Comparison of ENCODE assay signal across 8 mouse cellular contexts in the genomic region with DNA sequence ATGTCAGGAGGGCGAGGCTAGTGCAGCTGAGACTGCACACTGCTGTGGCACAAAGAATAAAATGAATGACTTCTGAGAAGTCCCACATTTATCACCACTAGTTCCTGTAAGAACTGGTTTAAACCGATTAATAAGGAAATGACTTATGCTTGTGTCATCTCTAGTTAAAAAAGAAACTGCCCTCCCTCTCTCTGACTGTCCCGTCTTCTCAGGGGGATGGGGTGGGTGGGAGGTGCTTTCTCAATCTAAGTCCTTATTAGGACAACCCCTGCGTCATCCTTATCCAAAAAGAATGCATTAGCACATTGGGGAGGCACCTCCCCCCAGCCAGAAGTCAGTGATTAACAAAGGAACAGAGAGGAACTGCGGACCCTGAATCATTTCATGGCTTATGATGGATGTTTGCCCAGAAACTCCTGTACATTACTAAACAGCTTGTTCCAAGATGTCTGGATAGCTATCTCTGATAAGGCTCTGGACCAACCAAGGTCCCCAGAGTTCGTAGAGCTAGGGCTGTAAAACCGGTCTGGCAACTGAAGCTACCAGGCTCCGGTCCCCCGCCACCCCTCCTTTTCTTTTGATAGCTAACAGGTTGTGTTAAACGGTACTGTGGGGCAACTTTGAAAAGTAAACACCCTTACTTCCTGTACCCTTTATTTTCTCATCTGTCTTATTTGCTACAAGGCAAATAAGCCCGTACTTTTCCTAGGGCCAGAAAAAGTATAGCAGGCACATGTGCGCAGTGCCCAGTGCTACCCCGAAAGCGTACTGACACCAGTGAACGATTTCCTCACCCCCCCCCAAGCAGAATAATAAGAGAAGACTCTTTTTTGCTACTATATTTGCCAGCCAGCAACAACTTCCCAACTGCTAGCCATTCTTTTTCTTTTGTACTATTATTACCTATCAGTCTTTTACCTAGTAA. TPM values are rescaled to one million over a fixed set of nuclear protein-coding genes. Genes with fewer than 3 reads are reported as not detected.
A peak's percentile ranks its signal among the peaks of the same experiment; 100 is the strongest.
DNase-seq lines count a peak whose midpoint lies in the region; ATAC-seq and TF ChIP-seq lines count a peak whose summit lies in the region.

No protein-coding gene starts in this region.

- H3K36me3 ChIP-seq in ES-E14 (ENCODE audit: control insufficient read depth, insufficient read depth, low read length, poor library complexity, severe bottlenecking): no peaks in the 10 kb centered on the region
- peaks cover 5% of the 10 kb centered on the region; the same call in 1 of the 2 replicates for H3K36me3 ChIP-seq in forebrain, postnatal 0 days (ENCODE audit: insufficient read depth)
- H3K36me3 ChIP-seq in intestine, embryonic 14.5 days (ENCODE audit: control insufficient read depth, insufficient read depth, low read length): peaks cover 5% of the 10 kb centered on the region
- H3K36me3 ChIP-seq in liver, postnatal 0 days (replicated peaks; ENCODE audit: insufficient read depth, low read length): peaks cover 6% of the 10 kb centered on the region; the same call in 1 of the 2 replicates
- no peaks in the 10 kb centered on the region; the same call in 1 of the 2 replicates for H3K36me3 ChIP-seq in neural tube, embryonic 15.5 days

- DNase-seq in ES-E14 (ENCODE audit: low read depth, low spot score): no peak
- DNase-seq in adrenal gland, postnatal 36 days: peak; percentile 63 to 71
- DNase-seq in forebrain, postnatal 0 days: no peak
- DNase-seq in intestine, embryonic 14.5 days (ENCODE audit: low spot score): peak; percentile 87
- peak; percentile 77 for DNase-seq in liver, postnatal 0 days
- no peak for DNase-seq in cerebellum, adult 18-20 months
- no peak for DNase-seq in cerebellum, adult 11-12 months

- peak overlapping the region; percentile 89 for H3K27ac ChIP-seq in ES-E14 (ENCODE audit: insufficient read depth, low read depth, low read length, poor library complexity, severe bottlenecking)
- no peak overlapping the region for H3K27ac ChIP-seq in forebrain, postnatal 0 days (ENCODE audit: low read depth, low read length)
- peak overlapping the region; percentile 97 for H3K27ac ChIP-seq in intestine, embryonic 14.5 days (ENCODE audit: low read depth)
- H3K27ac ChIP-seq in liver, postnatal 0 days (ENCODE audit: low read depth): peak overlapping the region; percentile 98
- 0 out of 2 replicates have a peak overlapping the region, but pooled peaks have one; percentile 33 for H3K27ac ChIP-seq in neural tube, embryonic 15.5 days (replicated peaks)

- TF ChIP-seq CTCF in forebrain, postnatal 0 days (IDR thresholded peaks at IDR 0.05; ENCODE audit: low read depth): no peak
- no peak for TF ChIP-seq CTCF in liver, postnatal 0 days (IDR thresholded peaks at IDR 0.05; ENCODE audit: low read depth)

- H3K4me3 ChIP-seq in ES-E14 (ENCODE audit: insufficient read depth in 1 of 2, low read depth in 1 of 2, low read length in 2 of 2, poor library complexity in 1 of 2, severe bottlenecking in 1 of 2): peak overlapping the region; percentile 47 to 69
- peak overlapping the region; percentile 14 for H3K4me3 ChIP-seq in forebrain, postnatal 0 days (ENCODE audit: low read depth, low read length)
- peak overlapping the region; percentile 53 for H3K4me3 ChIP-seq in intestine, embryonic 14.5 days (ENCODE audit: low read depth, low read length)
- H3K4me3 ChIP-seq in liver, postnatal 0 days (ENCODE audit: low read depth, low read length): peak overlapping the region; percentile 68
- peak overlapping the region; percentile 19 for H3K4me3 ChIP-seq in neural tube, embryonic 15.5 days (replicated peaks)

- 22% methylated on average over 15 of the region's 15 CpGs for WGBS in forebrain, postnatal 0 days
- 3% methylated on average over 15 of the region's 15 CpGs for WGBS in intestine, embryonic 14.5 days
- 2% methylated on average over 15 of the region's 15 CpGs for WGBS in liver, postnatal 0 days (ENCODE audit: insufficient replicate concordance)
- WGBS in neural tube, embryonic 15.5 days: 14% methylated on average over 15 of the region's 15 CpGs

- in situ Hi-C loops in ES-E14 (cut with MboI; ENCODE audit: low sequenced_read_pairs in 2 of 2, unreplicated experiment in 2 of 2): no loop called here

- peak overlapping the region; percentile 11 for H3K4me2 ChIP-seq in forebrain, postnatal 0 days (ENCODE audit: low read depth)
- H3K4me2 ChIP-seq in intestine, embryonic 14.5 days (ENCODE audit: low read length): peak overlapping the region; percentile 74
- H3K4me2 ChIP-seq in liver, postnatal 0 days (ENCODE audit: low read depth, low read length): peak overlapping the region; percentile 64
- peak overlapping the region; percentile 44 for H3K4me2 ChIP-seq in neural tube, embryonic 15.5 days

- H3K9me3 ChIP-seq in ES-E14 (ENCODE audit: control insufficient read depth, insufficient read depth, low read depth, low read length): no peaks in the 10 kb centered on the region
- H3K9me3 ChIP-seq in forebrain, postnatal 0 days (ENCODE audit: low read length): no peaks in the 10 kb centered on the region
- H3K9me3 ChIP-seq in intestine, embryonic 14.5 days (ENCODE audit: control insufficient read depth, low read length): no peaks in the 10 kb centered on the region
- no peaks in the 10 kb centered on the region for H3K9me3 ChIP-seq in liver, postnatal 0 days (ENCODE audit: low read length)
- H3K9me3 ChIP-seq in neural tube, embryonic 15.5 days (replicated peaks): no peaks in the 10 kb centered on the region

- peak; percentile 40; the same call in 1 of the 2 replicates for ATAC-seq in forebrain, postnatal 0 days
- ATAC-seq in intestine, embryonic 14.5 days (replicated peaks; ENCODE audit: low FRiP score, low TSS enrichment, low read depth): peak; percentile 91
- peak; percentile 92 for ATAC-seq in liver, postnatal 0 days
- no peak for ATAC-seq in neural tube, embryonic 15.5 days (ENCODE audit: low FRiP score)

- peak overlapping the region; percentile 88; the same call in 1 of the 2 replicates for H3K9ac ChIP-seq in ES-E14 (ENCODE audit: insufficient read depth, low read depth, low read length, poor library complexity, severe bottlenecking)
- 0 out of 2 replicates have a peak overlapping the region, but pooled peaks have one; percentile 10 for H3K9ac ChIP-seq in forebrain, postnatal 0 days
- H3K9ac ChIP-seq in intestine, embryonic 14.5 days (ENCODE audit: low read length): peak overlapping the region; percentile 91
- peak overlapping the region; percentile 90 for H3K9ac ChIP-seq in liver, postnatal 0 days (replicated peaks)
- no peak overlapping the region for H3K9ac ChIP-seq in neural tube, embryonic 15.5 days (replicated peaks)

- TF ChIP-seq EP300 in liver, postnatal 0 days (IDR thresholded peaks at IDR 0.05; ENCODE audit: low read depth): peak; percentile 89

- H3K4me1 ChIP-seq in ES-E14 (ENCODE audit: control insufficient read depth in 2 of 2, insufficient read depth in 2 of 2, low read length in 2 of 2, poor library complexity in 1 of 2): peaks cover 4 to 12% of the 10 kb centered on the region in 2 experiments
- H3K4me1 ChIP-seq in forebrain, postnatal 0 days (ENCODE audit: insufficient read depth): no peaks in the 10 kb centered on the region
- peaks cover 14% of the 10 kb centered on the region for H3K4me1 ChIP-seq in intestine, embryonic 14.5 days (replicated peaks; ENCODE audit: control insufficient read depth, insufficient read depth, low read length)
- peaks cover 17% of the 10 kb centered on the region for H3K4me1 ChIP-seq in liver, postnatal 0 days (ENCODE audit: insufficient read depth)
- H3K4me1 ChIP-seq in neural tube, embryonic 15.5 days: peaks cover 10% of the 10 kb centered on the region; the same call in 1 of the 2 replicates

- no peaks in the 10 kb centered on the region for H3K27me3 ChIP-seq in forebrain, postnatal 0 days (ENCODE audit: insufficient read depth, low read length)
- no peaks in the 10 kb centered on the region for H3K27me3 ChIP-seq in intestine, embryonic 14.5 days (replicated peaks; ENCODE audit: control insufficient read depth, insufficient read depth, low read length)
- H3K27me3 ChIP-seq in liver, postnatal 0 days (ENCODE audit: insufficient read depth, low read length): no peaks in the 10 kb centered on the region
- no peaks in the 10 kb centered on the region for H3K27me3 ChIP-seq in neural tube, embryonic 15.5 days (replicated peaks)

TF ChIP-seq in ES-E14, 5 proteins besides CTCF, POLR2A, EP300 and RAD21:
- TF ChIP-seq ZC3H11A (IDR thresholded peaks at IDR 0.05; ENCODE audit: borderline replicate concordance, low read depth, low read length) (no peak), MAFK (IDR thresholded peaks at IDR 0.05; ENCODE audit: insufficient read depth, low read depth, low read length) (no peak), HCFC1 (IDR thresholded peaks at IDR 0.05; ENCODE audit: borderline replicate concordance, insufficient read depth, low read length) (no peak), ZNF384 (IDR thresholded peaks at IDR 0.05; ENCODE audit: low read depth, low read length) (no peak), CHD2 (IDR thresholded peaks at IDR 0.05; ENCODE audit: low read depth, low read length) (no peak)

RNA-seq across cellular contexts. Expression of a gene that starts 42.3 kb away (rescaled TPM):
- 3.0 and 6.5 TPM in 2 replicates for total RNA-seq in ES-E14 (2012; rRNA removed)
- 1 to 10 TPM; 8.8 to 9.3 TPM for total RNA-seq in adrenal gland, postnatal 36 days (2021)
- total RNA-seq in forebrain, postnatal 0 days (2014; rRNA removed): 3.1 and 4.3 TPM in 2 replicates
- 6.7 and 8.0 TPM in 2 replicates for polyA plus RNA-seq in forebrain, postnatal 0 days (2015; fragmentation: Nextera tagmentation; extraction: Ambion mirVana)
- polyA plus RNA-seq in intestine, embryonic 14.5 days (2014; fragmentation: Nextera tagmentation; extraction: Ambion mirVana): 9.9 and 10.6 TPM in 2 replicates
- 4.3 and 4.4 TPM in 2 replicates for polyA plus RNA-seq in liver, postnatal 0 days (2015; fragmentation: Nextera tagmentation; extraction: Ambion mirVana)
- polyA plus RNA-seq in neural tube, embryonic 15.5 days (2015; fragmentation: Nextera tagmentation; extraction: Ambion mirVana): 6.6 and 7.7 TPM in 2 replicates

RNA-seq across cellular contexts. Expression of a gene that starts 42.5 kb away (rescaled TPM):
- 41.4 and 43.1 TPM in 2 replicates for total RNA-seq in ES-E14 (2012; rRNA removed)
- total RNA-seq in adrenal gland, postnatal 36 days (2021): 10 to 100 TPM; 36.8 to 44.8 TPM
- 34.2 and 51.8 TPM in 2 replicates for total RNA-seq in forebrain, postnatal 0 days (2014; rRNA removed)
- polyA plus RNA-seq in forebrain, postnatal 0 days (2015; fragmentation: Nextera tagmentation; extraction: Ambion mirVana): 56.3 and 69.2 TPM in 2 replicates
- 50.7 and 58.0 TPM in 2 replicates for polyA plus RNA-seq in intestine, embryonic 14.5 days (2014; fragmentation: Nextera tagmentation; extraction: Ambion mirVana)
- polyA plus RNA-seq in liver, postnatal 0 days (2015; fragmentation: Nextera tagmentation; extraction: Ambion mirVana): 20.6 and 23.6 TPM in 2 replicates
- 55.9 and 58.2 TPM in 2 replicates for polyA plus RNA-seq in neural tube, embryonic 15.5 days (2015; fragmentation: Nextera tagmentation; extraction: Ambion mirVana)

Comparison
In these comparisons a context has a peak if more than half of its experiments do, and no peak if none do; other contexts are left out.
1. DNase-seq: peak in adrenal gland, postnatal 36 days (2 of 2), intestine, embryonic 14.5 days (single experiment) and liver, postnatal 0 days (single experiment); none in ES-E14 (single experiment), forebrain, postnatal 0 days (single experiment), cerebellum, adult 18-20 months (0 of 2) and cerebellum, adult 11-12 months (single experiment).
2. H3K4me3 ChIP-seq: peak in every context shown above with its lines; median percentile 68 in liver, postnatal 0 days; 58 in ES-E14; 53 in intestine, embryonic 14.5 days; 19 in neural tube, embryonic 15.5 days; 14 in forebrain, postnatal 0 days.
3. H3K4me2 ChIP-seq: peak in every context shown above with its lines; median percentile 74 in intestine, embryonic 14.5 days; 64 in liver, postnatal 0 days; 44 in neural tube, embryonic 15.5 days; 11 in forebrain, postnatal 0 days.